Mouse (Mus musculus) ovary, postnatal 36 days (tissue): ENCODE measurements around the gene Smg7.
A peak's percentile ranks its signal among the peaks of the same experiment; 100 is the strongest.

Source experiments
- DNase-seq: peaks from one replicate; pipeline ENCODE4 v3.0.0; 2022; ENCODE audit warnings: low spot score, mixed read lengths

Gene Smg7

GRCm38 (mm10) chr1:152840343-152840742 lies 62.1 kb downstream of the Smg7 start:
- DNase-seq, result no peak

GRCm38 (mm10) chr1:152838841-152839240 lies 63.6 kb downstream of the Smg7 start:
- no peak for DNase-seq

- no peak for DNase-seq
Measured at GRCm38 (mm10) chr1:152838026-152838702, 64.3 kb downstream of the Smg7 start.

GRCm38 (mm10) chr1:152835061-152835460 lies 67.4 kb downstream of the Smg7 start:
- no peak for DNase-seq

- no peak for DNase-seq
Measured at GRCm38 (mm10) chr1:152832316-152832715, 70.1 kb downstream of the Smg7 start.

GRCm38 (mm10) chr1:152831619-152832018 lies 70.8 kb downstream of the Smg7 start:
- no peak for DNase-seq

- DNase-seq, result no peak
Measured at GRCm38 (mm10) chr1:152831003-152831402, 71.4 kb downstream of the Smg7 start.

- no peak for DNase-seq
Measured at GRCm38 (mm10) chr1:152830054-152830453, 72.4 kb downstream of the Smg7 start.

- no peak for DNase-seq
Measured at GRCm38 (mm10) chr1:152828637-152829355, 73.7 kb downstream of the Smg7 start.

- DNase-seq, result no peak
Measured at GRCm38 (mm10) chr1:152828168-152828567, 74.3 kb downstream of the Smg7 start.

- no peak for DNase-seq
Measured at GRCm38 (mm10) chr1:152826446-152826845, 76.0 kb downstream of the Smg7 start.

- no peak for DNase-seq
Measured at GRCm38 (mm10) chr1:152824206-152824605, 78.2 kb downstream of the Smg7 start.

- no peak for DNase-seq
Measured at GRCm38 (mm10) chr1:152821746-152822145, 80.7 kb downstream of the Smg7 start.

GRCm38 (mm10) chr1:152820911-152821695 lies 81.3 kb downstream of the Smg7 start:
- DNase-seq, result no peak

GRCm38 (mm10) chr1:152819558-152819957 lies 82.9 kb downstream of the Smg7 start:
- DNase-seq, result no peak

- DNase-seq, result no peak
Measured at GRCm38 (mm10) chr1:152817794-152818193, 84.7 kb downstream of the Smg7 start.

GRCm38 (mm10) chr1:152817027-152817769 lies 85.2 kb downstream of the Smg7 start:
- no peak for DNase-seq

- DNase-seq, result peak; percentile 32
Measured at GRCm38 (mm10) chr1:152815265-152815701, 87.2 kb downstream of the Smg7 start.

GRCm38 (mm10) chr1:152810533-152811439 lies 91.7 kb downstream of the Smg7 start:
- no peak for DNase-seq

- DNase-seq, result no peak
Measured at GRCm38 (mm10) chr1:152809541-152810252, 92.7 kb downstream of the Smg7 start.

GRCm38 (mm10) chr1:152808392-152808680 lies 94.1 kb downstream of the Smg7 start:
- DNase-seq, result no peak
